Mouse (Mus musculus) naive thymus-derived CD4-positive, alpha-beta T cell, adult 5 months (primary cell): ENCODE data around the gene Pla2g12a. TPM values are rescaled to one million over a fixed set of nuclear protein-coding genes. Genes with fewer than 3 reads are reported as not detected.

Source experiments
- polyA plus RNA-seq: library from polyadenylated mRNA; unstranded; fragments of 100-300 nt; shearing (Covaris generic); gene quantifications from one replicate; pipeline ENCODE4 v1.2.1, GENCODE M21; 2017

Pla2g12a gene
- polyA plus RNA-seq: 16.7 TPM

DNA sequence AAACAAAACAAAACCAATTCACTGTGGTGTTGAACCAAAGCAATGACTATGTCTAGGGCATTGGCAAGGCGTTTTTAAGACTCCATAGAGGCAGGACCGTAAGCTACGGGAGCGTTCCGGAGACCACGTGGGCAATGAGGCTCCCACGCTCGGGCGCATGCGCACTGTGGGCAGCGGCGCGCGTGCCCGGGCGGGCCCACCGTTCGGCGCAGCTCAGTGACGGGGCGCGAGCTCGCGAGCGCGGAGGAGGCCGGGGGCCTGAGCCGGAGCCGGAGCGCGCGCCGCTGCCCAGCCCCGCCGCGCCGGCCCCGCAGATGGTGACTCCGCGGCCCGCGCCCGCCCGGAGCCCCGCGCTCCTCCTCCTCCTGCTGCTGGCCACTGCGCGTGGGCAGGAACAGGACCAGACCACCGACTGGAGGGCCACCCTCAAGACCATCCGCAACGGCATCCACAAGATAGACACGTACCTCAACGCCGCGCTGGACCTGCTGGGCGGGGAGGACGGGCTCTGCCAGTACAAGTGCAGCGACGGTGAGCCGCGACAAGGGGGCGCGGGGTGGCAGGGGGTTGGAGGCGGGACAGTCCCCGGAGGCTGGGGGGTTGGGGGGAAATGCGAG lies at the start of gene Pla2g12a:
Pla2g12a (plus strand) TSS at position 202 of the 617 bp plus-strand sequence.

DNA sequence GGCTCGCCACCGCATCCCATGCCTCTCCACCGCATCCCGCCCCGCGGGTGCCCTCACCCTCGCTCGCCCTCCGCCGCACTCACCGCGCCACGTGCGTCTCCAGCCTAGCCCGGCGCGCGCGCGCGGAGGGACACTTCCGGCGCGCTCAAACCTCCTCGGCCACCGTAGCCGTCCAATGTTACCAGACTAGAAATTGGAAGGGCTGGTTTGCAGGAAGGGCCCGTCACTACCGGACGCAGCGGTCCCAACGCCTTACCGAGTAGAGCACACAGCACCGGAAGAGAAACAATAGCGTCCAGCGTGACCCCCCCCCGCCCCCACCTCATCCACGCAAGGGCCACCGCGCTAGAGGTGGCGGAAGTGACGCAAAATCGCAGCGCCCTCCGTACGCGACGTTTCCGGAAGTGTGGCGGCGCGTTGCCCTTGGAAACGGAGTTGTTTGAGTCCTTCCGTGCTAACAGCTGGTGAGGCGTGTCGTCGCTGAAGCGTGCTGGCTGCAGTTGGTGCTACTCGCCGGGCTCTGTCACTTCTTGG lies 47.3 kb upstream of the Pla2g12a start, which contains the start of gene Gar1:
Gar1 (minus strand) TSS at position 362 of the 534 bp plus-strand sequence.

DNA sequence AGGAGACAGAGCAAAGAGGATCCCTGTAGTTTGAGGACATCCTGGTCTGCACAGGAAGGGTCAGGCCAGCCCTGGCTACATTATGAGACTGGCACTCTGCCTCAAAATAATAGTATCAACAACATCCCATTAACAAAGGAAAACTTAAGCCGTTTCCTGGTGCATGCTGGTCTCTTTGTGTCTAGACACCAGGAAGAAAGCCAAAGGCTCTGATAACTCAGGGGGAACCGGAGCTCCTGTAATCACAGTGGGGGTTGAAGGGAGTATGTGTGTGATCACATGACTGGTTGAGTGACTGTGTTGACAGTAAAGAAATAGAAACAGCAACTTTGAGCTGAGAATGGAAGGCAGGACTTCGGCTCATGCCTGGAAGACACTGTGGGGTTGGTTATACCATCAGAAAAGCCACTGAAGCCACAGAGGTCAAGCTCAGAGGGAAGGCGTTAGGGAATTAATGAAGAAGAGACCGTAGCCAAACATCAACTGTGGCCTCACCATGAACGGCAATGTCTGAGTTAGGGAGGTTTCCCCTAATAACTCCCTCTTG lies 42.9 kb upstream of the Pla2g12a start, which contains the start of gene Cfi:
Cfi (plus strand) TSS at position 497 of the 547 bp plus-strand sequence.

DNA sequence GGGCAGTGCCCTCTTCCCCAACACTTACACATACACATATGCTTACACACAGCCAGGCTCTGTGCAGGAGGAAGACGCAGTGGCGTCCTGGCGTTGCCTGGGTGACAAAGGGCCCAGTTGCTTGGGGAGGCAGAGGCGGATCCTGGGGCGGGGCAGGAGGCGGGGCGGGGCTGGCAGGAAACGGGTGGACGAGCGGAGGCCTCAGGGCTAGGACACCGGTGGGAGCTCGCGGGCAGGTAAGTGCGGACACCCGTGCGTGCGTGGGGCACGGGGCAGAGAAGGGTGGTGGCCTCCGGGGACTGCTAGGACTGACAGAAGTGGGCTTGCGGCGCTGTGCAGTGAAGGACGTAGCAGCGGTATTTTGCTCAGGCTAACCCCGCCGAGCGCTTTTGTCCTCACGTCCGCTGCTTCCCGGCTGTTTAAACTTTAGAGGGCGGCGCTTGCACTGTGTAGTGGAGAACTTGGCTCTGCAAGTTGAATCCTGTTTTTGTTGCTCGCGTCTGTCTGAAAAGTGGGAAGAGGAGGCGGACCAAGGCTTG lies 22.9 kb downstream of the Pla2g12a start, which contains the start of gene Casp6:
Casp6 (plus strand) TSS at position 155 of the 539 bp plus-strand sequence.

Other genes starting within 250 kb of the Pla2g12a start
- 1.4 TPM for gene Egf, start 123.3 kb upstream of the Pla2g12a start, polyA plus RNA-seq
- not detected for gene Lrit3, start 74.6 kb upstream of the Pla2g12a start, polyA plus RNA-seq
- not detected for gene Rrh, start 56.0 kb upstream of the Pla2g12a start, polyA plus RNA-seq
- 113 TPM for gene Gar1, start 47.2 kb upstream of the Pla2g12a start, polyA plus RNA-seq
- gene Cfi, start 42.7 kb upstream of the Pla2g12a start, polyA plus RNA-seq: not detected
- 42.3 TPM for gene Casp6, start 22.8 kb downstream of the Pla2g12a start, polyA plus RNA-seq
- gene Mcub, start 91.6 kb downstream of the Pla2g12a start, polyA plus RNA-seq: 7.9 TPM
- gene Sec24b, start 182.9 kb downstream of the Pla2g12a start, polyA plus RNA-seq: 58.3 TPM